Mouse (Mus musculus) thymus, adult 2 months (tissue): ENCODE measurements at regions not wholly inside any gene's neighbourhood (a gene's known extent, or its start where the extent isn't known, plus 50 kb on each side); places are given as distances from the start of the nearest gene placed in this dataset.

Experiments
- DNase-seq: peaks from one replicate; pipeline ENCODE4 v3.0.0; 2021
- H3K27ac ChIP-seq: fragments of 200-500 bp; 2 replicates; pipeline ENCODE4 v1.5.1; 2012; ENCODE audit warnings: low read length, control low read depth; ENCODE audit not compliant: control insufficient read depth, insufficient read depth
- H3K27me3 ChIP-seq: fragments of 200-500 bp; 2 replicates; pipeline ENCODE4 v1.6.1; 2012; ENCODE audit warnings: mild to moderate bottlenecking, low read length, moderate library complexity, mixed read lengths; ENCODE audit not compliant: control insufficient read depth, insufficient read depth
- H3K36me3 ChIP-seq: fragments of 200-500 bp; 2 replicates; pipeline ENCODE4 v1.6.1; 2012; ENCODE audit warnings: mild to moderate bottlenecking, low read length, moderate library complexity; ENCODE audit not compliant: control insufficient read depth, insufficient read depth
- H3K4me1 ChIP-seq: fragments of 200-500 bp; replicated peaks from 2 replicates; pipeline ENCODE4 v1.6.1; 2012; ENCODE audit warnings: low read length; ENCODE audit not compliant: control insufficient read depth, insufficient read depth
- H3K4me3 ChIP-seq: fragments of 200-500 bp; 2 replicates; pipeline ENCODE4 v1.5.1; 2012; ENCODE audit warnings: mild to moderate bottlenecking, low read length, control low read depth, moderate library complexity; ENCODE audit not compliant: control insufficient read depth, insufficient read depth
- CTCF ChIP-seq: fragments of 200-500 bp; IDR thresholded peaks from 2 replicates; pipeline ENCODE4 v1.5.1; 2012; ENCODE audit warnings: mild to moderate bottlenecking, control low read depth, low read length, moderate library complexity, borderline replicate concordance; ENCODE audit not compliant: control insufficient read depth, poor library complexity, insufficient read depth; ENCODE audit errors: extremely low read depth
- POLR2A ChIP-seq: fragments of 200-500 bp; IDR thresholded peaks from 2 replicates; pipeline ENCODE4 v1.6.1; 2012; ENCODE audit warnings: mild to moderate bottlenecking, low read length, control low read depth, moderate library complexity; ENCODE audit not compliant: control insufficient read depth, poor library complexity, insufficient read depth; ENCODE audit errors: extremely low read depth
- WGBS: fragments of 180-500 bp; shearing (Covaris S2); methylation state at CpG from one replicate; pipeline ENCODE4 v1.1.7; 2018; 5-methylcytosine and 5-hydroxymethylcytosine counted together

GRCm38 (mm10) chr8:36339449-36339848, 573.9 kb downstream of the Gm19410 start:
- TF ChIP-seq POLR2A = no peak
- no peak for TF ChIP-seq CTCF
- Histone ChIP-seq H3K36me3 (no peaks in the 10 kb centered on the region), H3K27ac (no peak overlapping the region), H3K4me1 (no peaks in the 10 kb centered on the region), H3K4me3 (no peak overlapping the region), H3K27me3 (no peaks in the 10 kb centered on the region)
- WGBS = 96% methylated on average over 6 of the region's 6 CpGs
- DNase-seq = no peak

- Histone ChIP-seq H3K36me3 (no peaks in the 10 kb centered on the region), H3K4me1 (0 out of 2 replicates have a peak, but pooled peaks cover under 1% of the 10 kb centered on the region), H3K4me3 (no peak overlapping the region), H3K27me3 (no peaks in the 10 kb centered on the region), H3K27ac (no peak overlapping the region)
- TF ChIP-seq POLR2A = no peak
- no peak for TF ChIP-seq CTCF
- WGBS = 86% methylated on average over 3 of the region's 3 CpGs
- no peak for DNase-seq
These were observed 574.9 kb downstream of the Gm19410 start for GRCm38 (mm10) chr8:36340454-36340853.

- Histone ChIP-seq H3K27me3 (no peaks in the 10 kb centered on the region), H3K4me1 (peaks cover 6% of the 10 kb centered on the region), H3K4me3 (no peak overlapping the region), H3K36me3 (no peaks in the 10 kb centered on the region), H3K27ac (no peak overlapping the region)
- TF ChIP-seq CTCF = no peak
- no peak for TF ChIP-seq POLR2A
- no peak for DNase-seq
- WGBS = 79% methylated on average over 4 of the region's 4 CpGs
These were observed 576.4 kb downstream of the Gm19410 start for GRCm38 (mm10) chr8:36341965-36342364.

- 97% methylated on average over 5 of the region's 5 CpGs for WGBS
- H3K27me3 ChIP-seq = no peaks in the 10 kb centered on the region
- DNase-seq = no peak
- no peak overlapping the region for H3K27ac ChIP-seq
- TF ChIP-seq POLR2A (no peak), CTCF (no peak)
- H3K36me3 ChIP-seq = no peaks in the 10 kb centered on the region
- H3K4me1 ChIP-seq = peaks cover 6% of the 10 kb centered on the region
- no peak overlapping the region for H3K4me3 ChIP-seq
These were observed 577.1 kb downstream of the Gm19410 start for GRCm38 (mm10) chr8:36342650-36343049.

- Histone ChIP-seq H3K27ac (peak overlapping the region; percentile 79; the same call in 1 of the 2 replicates), H3K27me3 (no peaks in the 10 kb centered on the region), H3K4me3 (no peak overlapping the region), H3K4me1 (peaks cover 6% of the 10 kb centered on the region), H3K36me3 (no peaks in the 10 kb centered on the region)
- peak; percentile 87 for DNase-seq
- peak; percentile 83 for TF ChIP-seq CTCF
- no peak for TF ChIP-seq POLR2A
- WGBS = 42% methylated on average over 7 of the region's 7 CpGs
These were observed 581.2 kb downstream of the Gm19410 start for GRCm38 (mm10) chr8:36346682-36347324.

- Histone ChIP-seq H3K27ac (no peak overlapping the region), H3K27me3 (no peaks in the 10 kb centered on the region), H3K36me3 (no peaks in the 10 kb centered on the region), H3K4me3 (no peak overlapping the region), H3K4me1 (peaks cover 6% of the 10 kb centered on the region)
- no peak for DNase-seq
- 92% methylated on average over 1 of the region's 1 CpGs for WGBS
- TF ChIP-seq CTCF (no peak), POLR2A (no peak)
These were observed 582.5 kb downstream of the Gm19410 start for GRCm38 (mm10) chr8:36348067-36348466.
